10 mouse cellular contexts compared by ENCODE assay signal in genomic region chr7:99217338-99218074, GRCm38 (mm10). TPM values are rescaled to one million over a fixed set of nuclear protein-coding genes. Genes with fewer than 3 reads are reported as not detected.
A peak's percentile ranks its signal among the peaks of the same experiment; 100 is the strongest.
DNase-seq lines count a peak whose midpoint lies in the region; TF ChIP-seq lines count a peak whose summit lies in the region.
"Had no signal": no experiment of that assay in that cellular context is flagged by ENCODE, and none has a peak within 500 bp of the region (broad histone marks: within the 10 kb centered on the region; RNA-seq: fewer than 3 reads in every experiment).

No protein-coding gene starts in this region.

- H3K4me3 ChIP-seq in thymus, adult 2 months (ENCODE audit: control insufficient read depth, insufficient read depth, low read length) = no peak overlapping the region
- H3K4me3 ChIP-seq: embryonic facial prominence, embryonic 13.5 days had no signal

- H3K27me3 ChIP-seq in thymus, adult 2 months (ENCODE audit: control insufficient read depth, insufficient read depth, low read length) = no peaks in the 10 kb centered on the region
- H3K27me3 ChIP-seq: embryonic facial prominence, embryonic 13.5 days had no signal

- H3K27ac ChIP-seq in thymus, adult 2 months (ENCODE audit: control insufficient read depth, insufficient read depth, low read length) = no peak overlapping the region
- H3K27ac ChIP-seq: embryonic facial prominence, embryonic 13.5 days; liver, embryonic 14.5 days had no signal

- no peaks in the 10 kb centered on the region for H3K4me1 ChIP-seq in thymus, adult 2 months (replicated peaks; ENCODE audit: control insufficient read depth, insufficient read depth, low read length)

- intact Hi-C loops in gastrocnemius, postnatal 36 days (cut with DNase I) = no loop called here
- intact Hi-C loops in left cerebral cortex, postnatal 25 days (cut with DNase I) = no loop called here

- 96% methylated on average over 3 of the region's 3 CpGs for WGBS in thymus, adult 2 months

- H3K36me3 ChIP-seq in thymus, adult 2 months (ENCODE audit: control insufficient read depth, insufficient read depth, low read length) = no peaks in the 10 kb centered on the region
- H3K36me3 ChIP-seq: embryonic facial prominence, embryonic 13.5 days had no signal

- peak; percentile 46 for DNase-seq in gastrocnemius, adult 18-20 months (ENCODE audit: low spot score)
- no peak for DNase-seq in gastrocnemius, postnatal 36 days
- DNase-seq in adipocyte (ENCODE audit: low spot score) = peak; percentile 76
- DNase-seq in heart, adult 9 months (ENCODE audit: low spot score in 2 of 2) = peak; percentile 79 to 82
- DNase-seq in left cerebral cortex, postnatal 25 days (ENCODE audit: low spot score in 2 of 2) = peak; percentile 14 to 50
- DNase-seq in right cerebral cortex, postnatal 4 days = peak; percentile 26
- DNase-seq in kidney, adult 8-10 months = no peak
- DNase-seq in thymus, adult 2 months = no peak

- TF ChIP-seq POLR2A in thymus, adult 2 months (IDR thresholded peaks at IDR 0.05; ENCODE audit: control insufficient read depth, extremely low read depth, insufficient read depth, low read length, poor library complexity) = no peak

- no peak for TF ChIP-seq CTCF in thymus, adult 2 months (IDR thresholded peaks at IDR 0.05; ENCODE audit: borderline replicate concordance, control insufficient read depth, extremely low read depth, insufficient read depth, low read length, poor library complexity)

RNA-seq across cellular contexts. Expression of gene Mogat2, which starts 20.9 kb away (rescaled TPM):
- not detected for total RNA-seq in gastrocnemius, adult 18-20 months (2021)
- total RNA-seq in gastrocnemius, postnatal 36 days (2021) = not detected
- not detected for total RNA-seq in left cerebral cortex, postnatal 25 days (2021)
- polyA plus RNA-seq in thymus, adult 2 months (2012; rRNA removed) = 0.32 and 0.61 TPM in 2 replicates

RNA-seq across cellular contexts. Expression of gene Dgat2, which starts 35.0 kb away (rescaled TPM):
- 10 to 100 TPM; 41.9 to 56.0 TPM for total RNA-seq in gastrocnemius, adult 18-20 months (2021)
- total RNA-seq in gastrocnemius, postnatal 36 days (2021) = 10 to 100 TPM; 44.6 to 70.1 TPM
- total RNA-seq in left cerebral cortex, postnatal 25 days (2021) = 10 to 100 TPM; 67.5 to 72.6 TPM
- polyA plus RNA-seq in thymus, adult 2 months (2012; rRNA removed) = 122 and 130 TPM in 2 replicates

RNA-seq across cellular contexts. Expression of gene Map6, which starts 49.7 kb away (rescaled TPM):
- total RNA-seq in gastrocnemius, adult 18-20 months (2021) = 1 to 10 TPM; 4.7 to 5.7 TPM
- 1 to 10 TPM; 3.1 to 3.4 TPM for total RNA-seq in gastrocnemius, postnatal 36 days (2021)
- total RNA-seq in left cerebral cortex, postnatal 25 days (2021) = 100 to 1,000 TPM; 135 to 137 TPM
- 0.96 and 1.3 TPM in 2 replicates for polyA plus RNA-seq in thymus, adult 2 months (2012; rRNA removed)

Comparison
In these comparisons a context has a peak if more than half of its experiments do, and no peak if none do; other contexts are left out.
1. DNase-seq: peak in gastrocnemius, adult 18-20 months (single experiment), adipocyte (single experiment), heart, adult 9 months (2 of 2), left cerebral cortex, postnatal 25 days (2 of 2) and right cerebral cortex, postnatal 4 days (single experiment); none in gastrocnemius, postnatal 36 days (0 of 2), kidney, adult 8-10 months (0 of 2) and thymus, adult 2 months (single experiment).
2. RNA of gene Map6, which starts 49.7 kb away (total RNA-seq): 135 to 137 TPM in left cerebral cortex, postnatal 25 days; 4.7 to 5.7 TPM in gastrocnemius, adult 18-20 months and 3.1 to 3.4 TPM in gastrocnemius, postnatal 36 days; every median in the first group is over 10 times any median in the second.